Mouse (Mus musculus) NIH3T3 (cell line): ENCODE measurements around the gene Mavs.
A peak's percentile ranks its signal among the peaks of the same experiment; 100 is the strongest.

Experiments
- DNase-seq: peaks from one replicate; pipeline ENCODE4 v3.0.0-alpha.2; 2012; ENCODE audit warnings: low read depth

The Mavs gene

GRCm38 (mm10) chr2:131211026-131211615 lies 22.7 kb upstream of the Mavs start:
- DNase-seq: peak; percentile 54

- no peak for DNase-seq
Observed at GRCm38 (mm10) chr2:131213773-131214172, 20.1 kb upstream of the Mavs start.

GRCm38 (mm10) chr2:131215941-131216858 lies 17.7 kb upstream of the Mavs start:
- no peak for DNase-seq

- DNase-seq: no peak
Observed at GRCm38 (mm10) chr2:131220030-131220429, 13.8 kb upstream of the Mavs start.

GRCm38 (mm10) chr2:131221853-131222515 lies 11.9 kb upstream of the Mavs start:
- DNase-seq: no peak

GRCm38 (mm10) chr2:131222562-131222961 lies 11.3 kb upstream of the Mavs start:
- DNase-seq: peak; percentile 28

- no peak for DNase-seq
Observed at GRCm38 (mm10) chr2:131223569-131223968, 10.3 kb upstream of the Mavs start.

GRCm38 (mm10) chr2:131225178-131225577 lies 8.7 kb upstream of the Mavs start:
- DNase-seq: no peak

GRCm38 (mm10) chr2:131226669-131227068 lies 7.2 kb upstream of the Mavs start:
- peak; percentile 32 for DNase-seq

GRCm38 (mm10) chr2:131227243-131227642 lies 6.6 kb upstream of the Mavs start:
- no peak for DNase-seq

GRCm38 (mm10) chr2:131232558-131232957 lies 1.3 kb upstream of the Mavs start:
- no peak for DNase-seq

GRCm38 (mm10) chr2:131234127-131234650 lies 326 bp downstream of the Mavs start:
- peak; percentile 37 for DNase-seq

- peak; percentile 27 for DNase-seq
Observed at GRCm38 (mm10) chr2:131234970-131235635, 1.2 kb downstream of the Mavs start.

- no peak for DNase-seq
Observed at GRCm38 (mm10) chr2:131242180-131242579, 8.3 kb downstream of the Mavs start.

GRCm38 (mm10) chr2:131242929-131243328 lies 9.1 kb downstream of the Mavs start:
- no peak for DNase-seq

- DNase-seq: peak; percentile 89
Observed at GRCm38 (mm10) chr2:131253681-131254328, 19.9 kb downstream of the Mavs start.

GRCm38 (mm10) chr2:131254329-131254713 lies 20.5 kb downstream of the Mavs start:
- DNase-seq: peak; percentile 36

- DNase-seq: no peak
Observed at GRCm38 (mm10) chr2:131255738-131256137, 21.9 kb downstream of the Mavs start.

GRCm38 (mm10) chr2:131258693-131259092 lies 24.8 kb downstream of the Mavs start:
- no peak for DNase-seq

- no peak for DNase-seq
Observed at GRCm38 (mm10) chr2:131260544-131261307, 26.9 kb downstream of the Mavs start.
